Mouse (Mus musculus): ENCODE data around the gene Pts. TPM values are rescaled to one million over a fixed set of nuclear protein-coding genes. Genes with fewer than 3 reads are reported as not detected.

Gene Pts
- polyA plus RNA-seq, 1 experiment from 2014 or later: 48.9 TPM

- ATAC-seq (no peak; the same call in 1 of the 2 replicates), DNase-seq (peak; percentile 41)
- peak overlapping the region; percentile 58 for H3K27ac ChIP-seq (ENCODE audit: low read depth)
- TF ChIP-seq CTCF (IDR thresholded peaks at IDR 0.05; ENCODE audit: low read depth) (no peak), EP300 (IDR thresholded peaks at IDR 0.05; ENCODE audit: low read depth) (no peak)
- WGBS (ENCODE audit: insufficient replicate concordance): 20% methylated on average over 5 of the region's 5 CpGs
- H3K9me3 ChIP-seq (ENCODE audit: low read length): no peaks in the 10 kb centered on the region
- no peak overlapping the region for H3K4me3 ChIP-seq (ENCODE audit: low read depth, low read length)
- H3K4me1 ChIP-seq (ENCODE audit: insufficient read depth): 0 out of 2 replicates have a peak, but pooled peaks cover 3% of the 10 kb centered on the region
- peak overlapping the region; percentile 31; the same call in 1 of the 2 replicates for H3K4me2 ChIP-seq (ENCODE audit: low read depth, low read length)
- H3K27me3 ChIP-seq (ENCODE audit: insufficient read depth, low read length): no peaks in the 10 kb centered on the region
- H3K36me3 ChIP-seq (replicated peaks; ENCODE audit: insufficient read depth, low read length): no peaks in the 10 kb centered on the region
- no peak overlapping the region for H3K9ac ChIP-seq (replicated peaks)
Observed at GRCm38 (mm10) chr9:50478826-50479225, 49.7 kb downstream of the Pts start.

- H3K36me3 ChIP-seq (replicated peaks; ENCODE audit: insufficient read depth, low read length): no peaks in the 10 kb centered on the region
- H3K27ac ChIP-seq (ENCODE audit: low read depth): no peak overlapping the region
- no peak overlapping the region for H3K4me3 ChIP-seq (ENCODE audit: low read depth, low read length)
- no peak overlapping the region for H3K4me2 ChIP-seq (ENCODE audit: low read depth, low read length)
- 80% methylated on average over 9 of the region's 9 CpGs for whole genome bisulfite sequencing (ENCODE audit: insufficient replicate concordance)
- no peak for DNase-seq
- no peak for ATAC-seq
- no peak overlapping the region for H3K9ac ChIP-seq (replicated peaks)
- H3K9me3 ChIP-seq (ENCODE audit: low read length): no peaks in the 10 kb centered on the region
- no peaks in the 10 kb centered on the region for H3K27me3 ChIP-seq (ENCODE audit: insufficient read depth, low read length)
- H3K4me1 ChIP-seq (ENCODE audit: insufficient read depth): 0 out of 2 replicates have a peak, but pooled peaks cover 3% of the 10 kb centered on the region
- TF ChIP-seq CTCF (IDR thresholded peaks at IDR 0.05; ENCODE audit: low read depth): no peak
- TF ChIP-seq EP300 (IDR thresholded peaks at IDR 0.05; ENCODE audit: low read depth): no peak
Observed at GRCm38 (mm10) chr9:50477270-50477669, 51.3 kb downstream of the Pts start.

- Histone ChIP-seq H3K9ac (replicated peaks) (no peak overlapping the region), H3K36me3 (replicated peaks; ENCODE audit: insufficient read depth, low read length) (no peaks in the 10 kb centered on the region), H3K4me2 (ENCODE audit: low read depth, low read length) (no peak overlapping the region), H3K27ac (ENCODE audit: low read depth) (no peak overlapping the region), H3K27me3 (ENCODE audit: insufficient read depth, low read length) (no peaks in the 10 kb centered on the region), H3K4me1 (ENCODE audit: insufficient read depth) (peaks cover 4% of the 10 kb centered on the region; the same call in 1 of the 2 replicates), H3K9me3 (ENCODE audit: low read length) (no peaks in the 10 kb centered on the region), H3K4me3 (ENCODE audit: low read depth, low read length) (no peak overlapping the region)
- no peak for TF ChIP-seq EP300 (IDR thresholded peaks at IDR 0.05; ENCODE audit: low read depth)
- no peak for TF ChIP-seq CTCF (IDR thresholded peaks at IDR 0.05; ENCODE audit: low read depth)
- DNase-seq: no peak
- no peak for ATAC-seq
- 60% methylated on average over 7 of the region's 7 CpGs for WGBS (ENCODE audit: insufficient replicate concordance)
Observed at GRCm38 (mm10) chr9:50476651-50477050, 51.9 kb downstream of the Pts start.

- Histone ChIP-seq H3K4me3 (ENCODE audit: low read depth, low read length) (no peak overlapping the region), H3K4me1 (ENCODE audit: insufficient read depth) (peaks cover 13% of the 10 kb centered on the region), H3K9ac (replicated peaks) (no peak overlapping the region), H3K4me2 (ENCODE audit: low read depth, low read length) (no peak overlapping the region), H3K27ac (ENCODE audit: low read depth) (no peak overlapping the region), H3K27me3 (ENCODE audit: insufficient read depth, low read length) (no peaks in the 10 kb centered on the region), H3K9me3 (ENCODE audit: low read length) (no peaks in the 10 kb centered on the region), H3K36me3 (replicated peaks; ENCODE audit: insufficient read depth, low read length) (no peaks in the 10 kb centered on the region)
- ATAC-seq (no peak), DNase-seq (no peak)
- WGBS (ENCODE audit: insufficient replicate concordance): 71% methylated on average over 8 of the region's 8 CpGs
- TF ChIP-seq EP300 (IDR thresholded peaks at IDR 0.05; ENCODE audit: low read depth): no peak
Observed at GRCm38 (mm10) chr9:50475745-50476144, 52.8 kb downstream of the Pts start.

GRCm38 (mm10) chr9:50475318-50475717, 53.2 kb downstream of the Pts start:
- H3K9ac ChIP-seq (replicated peaks): no peak overlapping the region
- no peak for TF ChIP-seq EP300 (IDR thresholded peaks at IDR 0.05; ENCODE audit: low read depth)
- no peak for TF ChIP-seq CTCF (IDR thresholded peaks at IDR 0.05; ENCODE audit: low read depth)
- no peaks in the 10 kb centered on the region for H3K9me3 ChIP-seq (ENCODE audit: low read length)
- no peak for DNase-seq
- ATAC-seq: no peak
- H3K4me2 ChIP-seq (ENCODE audit: low read depth, low read length): no peak overlapping the region
- peaks cover 18% of the 10 kb centered on the region for H3K4me1 ChIP-seq (ENCODE audit: insufficient read depth)
- no peaks in the 10 kb centered on the region for H3K27me3 ChIP-seq (ENCODE audit: insufficient read depth, low read length)
- 74% methylated on average over 7 of the region's 7 CpGs for WGBS (ENCODE audit: insufficient replicate concordance)
- H3K36me3 ChIP-seq (replicated peaks; ENCODE audit: insufficient read depth, low read length): no peaks in the 10 kb centered on the region
- no peak overlapping the region for H3K4me3 ChIP-seq (ENCODE audit: low read depth, low read length)
- no peak overlapping the region for H3K27ac ChIP-seq (ENCODE audit: low read depth)

Other genes starting within 250 kb of the Pts start
- gene Rpl10-ps3, start 183.8 kb downstream of the Pts start, polyA plus RNA-seq (2015; fragmentation: Nextera tagmentation; extraction: Ambion mirVana): 185 and 194 TPM in 2 replicates
- 0.71 and 1.0 TPM in 2 replicates for gene Plet1, start 34.2 kb downstream of the Pts start, polyA plus RNA-seq (2015; fragmentation: Nextera tagmentation; extraction: Ambion mirVana)
- gene Il18, start 26.1 kb upstream of the Pts start, polyA plus RNA-seq (2015; fragmentation: Nextera tagmentation; extraction: Ambion mirVana): 19.1 and 19.8 TPM in 2 replicates
- 1.1 and 1.6 TPM in 2 replicates for gene Bco2, start 26.5 kb upstream of the Pts start, polyA plus RNA-seq (2015; fragmentation: Nextera tagmentation; extraction: Ambion mirVana)
- gene Tex12, start 32.6 kb upstream of the Pts start, polyA plus RNA-seq (2015; fragmentation: Nextera tagmentation; extraction: Ambion mirVana): not detected in 2 replicates
- 454 and 476 TPM in 2 replicates for gene Sdhd, start 75.1 kb upstream of the Pts start, polyA plus RNA-seq (2015; fragmentation: Nextera tagmentation; extraction: Ambion mirVana)
- gene Timm8b, start 75.2 kb upstream of the Pts start, polyA plus RNA-seq (2015; fragmentation: Nextera tagmentation; extraction: Ambion mirVana): 198 and 212 TPM in 2 replicates
- gene Pih1d2, start 88.6 kb upstream of the Pts start, polyA plus RNA-seq (2015; fragmentation: Nextera tagmentation; extraction: Ambion mirVana): 0.51 and 0.73 TPM in 2 replicates
- 8.3 and 9.2 TPM in 2 replicates for gene Nkapd1, start 88.7 kb upstream of the Pts start, polyA plus RNA-seq (2015; fragmentation: Nextera tagmentation; extraction: Ambion mirVana)
- gene Dlat, start 131.1 kb upstream of the Pts start, polyA plus RNA-seq (2015; fragmentation: Nextera tagmentation; extraction: Ambion mirVana): 25.5 and 26.1 TPM in 2 replicates
- gene Dixdc1, start 210.8 kb upstream of the Pts start, polyA plus RNA-seq (2015; fragmentation: Nextera tagmentation; extraction: Ambion mirVana): 3.6 and 3.7 TPM in 2 replicates
- gene 2310030G06Rik, start 217.8 kb upstream of the Pts start, polyA plus RNA-seq (2015; fragmentation: Nextera tagmentation; extraction: Ambion mirVana): 11.6 and 13.9 TPM in 2 replicates
- 9.1 and 14.2 TPM in 2 replicates for gene Cryab, start 222.6 kb upstream of the Pts start, polyA plus RNA-seq (2015; fragmentation: Nextera tagmentation; extraction: Ambion mirVana)
- gene Hspb2, start 223.6 kb upstream of the Pts start, polyA plus RNA-seq (2015; fragmentation: Nextera tagmentation; extraction: Ambion mirVana): 0.86 and 1.2 TPM in 2 replicates
- gene Fdxacb1, start 239.5 kb upstream of the Pts start, polyA plus RNA-seq (2015; fragmentation: Nextera tagmentation; extraction: Ambion mirVana): 4.9 and 6.6 TPM in 2 replicates
- 7.5 and 8.6 TPM in 2 replicates for gene Alg9, start 246.3 kb upstream of the Pts start, polyA plus RNA-seq (2015; fragmentation: Nextera tagmentation; extraction: Ambion mirVana)
- gene 1110032A03Rik, start 246.8 kb upstream of the Pts start, polyA plus RNA-seq (2015; fragmentation: Nextera tagmentation; extraction: Ambion mirVana): 34.6 and 36.2 TPM in 2 replicates

Measured in liver, postnatal 0 days (tissue).